Mouse (Mus musculus) embryonic facial prominence, embryonic 14.5 days (tissue): Measurements from ENCODE around the gene Hist1h2bg. TPM values are rescaled to one million over a fixed set of nuclear protein-coding genes. Genes with fewer than 3 reads are reported as not detected.
"Not testable (repeated sequence)": the region's sequence is repeated elsewhere in the genome, so short reads cannot be mapped to it uniquely, and the experiment has no call there.

ENCODE experiments used
- ATAC-seq: fragments of 200-750 bp; cut with Nextera tagmentation; 2 replicates; pipeline ENCODE4 v1.8.0; 2017; ENCODE audit warnings: low read depth, moderate number of reproducible peaks, moderate TSS enrichment
- DNase-seq: peaks from one replicate; pipeline ENCODE4 v3.0.0-alpha.2; 2015; ENCODE audit warnings: low spot score
- H3K27ac ChIP-seq: fragments of 300-500 bp; sonication (generic); replicated peaks from 2 replicates; pipeline ENCODE4 v1.5.1; 2014; ENCODE audit warnings: low read depth, mild to moderate bottlenecking, low read length, moderate library complexity
- H3K27me3 ChIP-seq: fragments of 300-500 bp; sonication (generic); replicated peaks from 2 replicates; pipeline ENCODE4 v1.6.1; 2014; ENCODE audit warnings: low read length; ENCODE audit not compliant: control insufficient read depth, insufficient read depth
- H3K36me3 ChIP-seq: fragments of 300-500 bp; sonication (generic); 2 replicates; pipeline ENCODE4 v1.6.1; 2014; ENCODE audit warnings: low read length, mixed read lengths; ENCODE audit not compliant: control insufficient read depth, insufficient read depth
- H3K4me1 ChIP-seq: fragments of 300-500 bp; sonication (generic); 2 replicates; pipeline ENCODE4 v1.6.1; 2014; ENCODE audit warnings: antibody characterized with exemption, low read length; ENCODE audit not compliant: control insufficient read depth, insufficient read depth
- H3K4me2 ChIP-seq: fragments of 300-500 bp; sonication (generic); 2 replicates; pipeline ENCODE4 v1.6.1; 2014; ENCODE audit warnings: low read depth, mild to moderate bottlenecking, low read length, moderate library complexity, mixed read lengths
- H3K4me3 ChIP-seq: fragments of 300-500 bp; sonication (generic); 2 replicates; pipeline ENCODE4 v1.5.1; 2014; ENCODE audit warnings: low read depth, mild to moderate bottlenecking, low read length
- H3K9ac ChIP-seq: fragments of 300-500 bp; sonication (generic); 2 replicates; pipeline ENCODE4 v1.6.1; 2014; ENCODE audit warnings: low read depth, mild to moderate bottlenecking, low read length, moderate library complexity, mixed read lengths
- H3K9me3 ChIP-seq: fragments of 300-500 bp; sonication (generic); 2 replicates; pipeline ENCODE4 v1.6.1; 2016; ENCODE audit warnings: low read length; ENCODE audit not compliant: control insufficient read depth
- WGBS: fragments of 180-500 bp; shearing (Covaris S2); extraction: QIAGEN DNeasy Blood & Tissue Kit; methylation state at CpG from one replicate; pipeline ENCODE4 v1.1.7; 2014; 5-methylcytosine and 5-hydroxymethylcytosine counted together
- polyA plus RNA-seq: library from polyadenylated mRNA; unstranded; fragments of >200 nt; fragmentation: Nextera tagmentation; extraction: Ambion mirVana; gene quantifications from 2 replicates; pipeline ENCODE4 v1.2.1, GENCODE M21; 2014

The Hist1h2bg gene
- polyA plus RNA-seq, 1 experiment from 2014 or later: 5.1 TPM

DNA sequence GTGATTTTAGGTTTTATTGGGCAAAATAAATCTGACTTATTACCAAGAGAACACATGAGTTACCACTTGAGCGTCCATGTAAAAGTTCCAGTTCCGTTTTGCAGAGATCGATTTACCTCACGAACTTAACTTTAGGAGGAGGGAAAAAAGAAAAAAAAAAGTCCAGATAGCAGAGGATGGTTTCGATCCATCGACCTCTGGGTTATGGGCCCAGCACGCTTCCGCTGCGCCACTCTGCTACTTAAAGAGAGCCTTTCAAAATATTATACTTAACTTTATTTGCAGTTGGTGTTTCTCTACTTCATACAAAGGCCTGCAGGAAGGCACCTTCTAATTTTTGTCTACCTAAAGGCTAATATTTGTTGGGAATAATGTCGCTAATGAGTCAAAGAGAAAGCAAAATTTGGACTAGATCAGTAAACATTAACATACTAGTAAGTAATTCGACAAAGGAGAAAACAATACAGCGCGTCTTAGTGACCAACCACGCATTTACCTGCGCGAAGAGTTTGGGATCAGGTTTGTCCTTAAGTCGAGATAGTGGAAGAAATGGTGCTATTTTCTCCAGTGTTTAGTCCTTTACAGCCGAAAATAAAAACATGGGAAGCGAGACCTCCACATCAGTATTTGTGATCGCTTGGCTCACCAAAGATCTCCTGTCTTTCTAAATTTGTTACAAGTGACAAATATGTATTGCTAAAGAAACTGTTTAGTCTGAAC lies 40.9 kb upstream of the Hist1h2bg start:
- Histone ChIP-seq H3K4me3 (peak overlapping the region; percentile 56), H3K27me3 (no peaks in the 10 kb centered on the region), H3K36me3 (no peaks in the 10 kb centered on the region), H3K9me3 (no peaks in the 10 kb centered on the region), H3K27ac (peak overlapping the region; percentile 99), H3K4me1 (peaks cover 21% of the 10 kb centered on the region), H3K9ac (peak overlapping the region; percentile 79), H3K4me2 (peak overlapping the region; percentile 78)
- DNase-seq (peak; percentile 68), ATAC-seq (no peak)
- WGBS: under 1% methylated on average over 20 of the region's 20 CpGs

GRCm38 (mm10) chr13:23530901-23531875 lies 40.0 kb upstream of the Hist1h2bg start, which contains the start of gene Hist1h4h:
Hist1h4h (plus strand) TSS chr13:23531050.
- Histone ChIP-seq H3K4me1 (peaks cover 23% of the 10 kb centered on the region), H3K27me3 (no peaks in the 10 kb centered on the region), H3K4me2 (peak within 1 kb of the TSS; percentile 78), H3K9ac (peak within 1 kb of the TSS; percentile 79), H3K4me3 (peak within 1 kb of the TSS; percentile 56), H3K9me3 (no peaks in the 10 kb centered on the region), H3K36me3 (no peaks in the 10 kb centered on the region), H3K27ac (peak within 1 kb of the TSS; percentile 99)
- DNase-seq: peak; percentile 98
- under 1% methylated on average over 43 of the region's 70 CpGs for WGBS
- peak; percentile 84 for ATAC-seq

DNA sequence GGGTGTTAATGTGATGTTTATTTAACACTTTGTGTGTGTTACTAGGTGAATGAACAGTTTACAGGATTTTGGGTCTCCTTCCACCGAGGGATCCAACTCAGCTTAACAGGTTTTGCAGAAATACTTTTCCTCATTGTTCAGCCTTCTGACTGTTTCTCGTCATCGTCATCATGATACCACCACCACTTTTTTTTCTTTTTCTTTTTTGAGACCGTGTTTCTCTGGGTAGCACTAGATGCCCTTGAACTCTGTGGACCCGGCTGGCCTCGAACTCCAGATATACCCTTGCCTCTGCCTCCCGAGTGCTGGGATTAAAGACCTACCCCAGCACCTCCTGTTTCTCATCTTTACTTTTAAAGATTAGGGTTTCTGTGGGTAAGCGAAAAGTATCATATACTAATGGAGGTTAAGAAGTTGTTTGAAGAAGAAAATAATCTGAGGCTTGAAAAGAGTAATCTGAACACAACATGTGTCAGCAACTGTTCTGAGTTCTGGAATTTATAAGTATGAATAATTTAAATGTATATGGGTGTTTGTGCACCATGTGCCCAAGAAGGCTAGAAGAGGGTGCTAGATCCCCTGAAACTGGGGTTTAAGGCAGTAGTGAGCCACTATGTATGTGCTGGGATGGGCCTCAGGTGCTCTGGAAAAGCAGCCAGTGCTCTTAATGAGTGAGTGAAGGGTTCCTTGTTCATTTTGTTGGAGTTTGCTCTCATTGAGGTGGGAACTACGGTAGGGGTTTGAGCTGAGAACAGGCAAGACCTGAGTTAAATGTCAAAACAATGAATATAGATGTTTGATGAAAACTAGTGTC lies 38.7 kb upstream of the Hist1h2bg start:
- DNase-seq (no peak), ATAC-seq (no peak)
- H3K4me2 ChIP-seq: peak overlapping the region; percentile 78
- H3K27me3 ChIP-seq: no peaks in the 10 kb centered on the region
- H3K9me3 ChIP-seq: no peaks in the 10 kb centered on the region
- H3K4me1 ChIP-seq: peaks cover 34% of the 10 kb centered on the region
- H3K9ac ChIP-seq: peak overlapping the region; percentile 79
- WGBS: 18% methylated on average over 9 of the region's 9 CpGs
- peak overlapping the region; percentile 99 for H3K27ac ChIP-seq
- H3K36me3 ChIP-seq: no peaks in the 10 kb centered on the region
- peak overlapping the region; percentile 56 for H3K4me3 ChIP-seq

GRCm38 (mm10) chr13:23533560-23534367 lies 37.4 kb upstream of the Hist1h2bg start, which contains the start of gene Hist1h2af:
Hist1h2af (plus strand) TSS chr13:23533906.
- peak; percentile 97 for DNase-seq
- peak; percentile 45 for ATAC-seq
- 0% methylated on average over 22 of the region's 53 CpGs for WGBS
- peak within 1 kb of the TSS; percentile 79 for H3K9ac ChIP-seq
- H3K4me1 ChIP-seq: peaks cover 34% of the 10 kb centered on the region
- H3K36me3 ChIP-seq, H3K9me3 ChIP-seq, H3K27me3 ChIP-seq: not testable (repeated sequence)
- H3K4me2 ChIP-seq: peak within 1 kb of the TSS; percentile 78
- peak within 1 kb of the TSS; percentile 56 for H3K4me3 ChIP-seq
- H3K27ac ChIP-seq: peak within 1 kb of the TSS; percentile 99

GRCm38 (mm10) chr13:23534368-23535131 lies 36.6 kb upstream of the Hist1h2bg start:
- H3K4me3 ChIP-seq: peak overlapping the region; percentile 56
- no peaks in the 10 kb centered on the region for H3K36me3 ChIP-seq
- ATAC-seq (no peak), DNase-seq (no peak)
- H3K27me3 ChIP-seq: no peaks in the 10 kb centered on the region
- 2% methylated on average over 15 of the region's 15 CpGs for WGBS
- peak overlapping the region; percentile 79 for H3K9ac ChIP-seq
- H3K9me3 ChIP-seq: no peaks in the 10 kb centered on the region
- peaks cover 29% of the 10 kb centered on the region for H3K4me1 ChIP-seq
- H3K27ac ChIP-seq: peak overlapping the region; percentile 90
- peak overlapping the region; percentile 78 for H3K4me2 ChIP-seq

- not testable (repeated sequence) for H3K9me3 ChIP-seq, H3K36me3 ChIP-seq, H3K27me3 ChIP-seq
- Histone ChIP-seq H3K9ac (peak within 1 kb of the TSS; percentile 79), H3K4me3 (peak within 1 kb of the TSS; percentile 56), H3K4me2 (peak within 1 kb of the TSS; percentile 78), H3K27ac (peak within 1 kb of the TSS; percentile 90), H3K4me1 (peaks cover 29% of the 10 kb centered on the region)
- ATAC-seq: peak; percentile 91
- peak; percentile 99 for DNase-seq
- WGBS: 1% methylated on average over 31 of the region's 62 CpGs
Observed at GRCm38 (mm10) chr13:23535137-23536075, 35.8 kb upstream of the Hist1h2bg start, which contains the start of gene Hist1h3g. Hist1h3g (plus strand) TSS chr13:23535422.
